Mouse (Mus musculus) liver, adult (tissue): ENCODE data around the gene Cnst.

ENCODE experiments used
- GATA4 ChIP-seq: IDR thresholded peaks from 2 replicates; pipeline ENCODE4 v1.6.1; 2014; ENCODE audit warnings: mild to moderate bottlenecking, low read length; ENCODE audit not compliant: insufficient replicate concordance

Gene Cnst

GRCm38 (mm10) chr1:179573650-179574206 is 27.6 kb downstream of the Cnst start:
- TF ChIP-seq GATA4, result no peak

- TF ChIP-seq GATA4, result no peak
These were observed 32.5 kb downstream of the Cnst start for GRCm38 (mm10) chr1:179578625-179579024.

GRCm38 (mm10) chr1:179580200-179580599 is 34.0 kb downstream of the Cnst start:
- TF ChIP-seq GATA4, result no peak

- TF ChIP-seq GATA4, result no peak
These were observed 35.3 kb downstream of the Cnst start for GRCm38 (mm10) chr1:179581422-179581821.

DNA sequence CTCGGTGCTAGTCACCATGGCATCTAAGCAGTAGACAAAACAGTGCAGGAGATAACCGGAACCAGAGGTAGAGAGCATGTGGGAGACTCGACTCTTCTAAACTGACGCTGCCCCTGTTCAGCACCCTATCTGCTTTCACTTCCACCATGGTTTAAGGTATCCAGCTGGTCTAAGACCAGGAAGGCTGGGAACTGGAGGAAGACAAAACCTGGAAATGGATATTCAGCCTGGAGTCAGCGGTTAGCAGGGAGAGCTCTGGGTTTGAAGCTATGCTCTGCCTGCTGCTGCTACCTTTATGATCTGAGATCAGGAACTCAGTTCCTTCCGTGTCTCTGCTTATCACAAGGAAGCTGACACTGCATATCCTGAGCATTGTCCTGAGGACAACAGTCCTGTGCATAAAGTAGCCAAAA is 35.9 kb downstream of the Cnst start:
- peak; percentile 79; the same call in 1 of the 2 replicates for TF ChIP-seq GATA4

- no peak for TF ChIP-seq GATA4
These were observed 36.9 kb downstream of the Cnst start for GRCm38 (mm10) chr1:179583090-179583489.

GRCm38 (mm10) chr1:179584220-179584619 is 38.0 kb downstream of the Cnst start:
- no peak for TF ChIP-seq GATA4

DNA sequence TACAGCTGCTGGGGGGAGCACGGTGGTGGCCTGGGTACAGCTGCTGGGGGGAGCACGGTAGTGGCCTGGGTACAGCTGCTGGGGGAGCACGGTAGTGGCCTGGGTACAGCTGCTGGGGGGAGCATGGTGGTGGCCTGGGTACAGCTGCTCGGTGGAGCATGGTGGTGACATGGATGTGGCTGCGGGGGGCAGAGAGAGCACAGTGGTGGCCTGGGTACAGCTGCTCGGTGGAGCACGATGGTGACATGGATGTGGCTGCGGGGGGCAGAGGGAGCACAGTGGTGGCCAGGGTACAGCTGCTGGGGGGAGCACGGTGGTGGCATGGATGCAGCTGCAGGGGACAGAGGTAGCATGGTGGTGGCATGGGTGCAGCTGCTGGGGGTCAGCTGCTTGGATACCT is 39.5 kb downstream of the Cnst start:
- TF ChIP-seq GATA4, result no peak

- TF ChIP-seq GATA4, result no peak
These were observed 40.4 kb downstream of the Cnst start for GRCm38 (mm10) chr1:179586430-179587095.

GRCm38 (mm10) chr1:179588230-179588629 is 42.1 kb downstream of the Cnst start:
- no peak for TF ChIP-seq GATA4

DNA sequence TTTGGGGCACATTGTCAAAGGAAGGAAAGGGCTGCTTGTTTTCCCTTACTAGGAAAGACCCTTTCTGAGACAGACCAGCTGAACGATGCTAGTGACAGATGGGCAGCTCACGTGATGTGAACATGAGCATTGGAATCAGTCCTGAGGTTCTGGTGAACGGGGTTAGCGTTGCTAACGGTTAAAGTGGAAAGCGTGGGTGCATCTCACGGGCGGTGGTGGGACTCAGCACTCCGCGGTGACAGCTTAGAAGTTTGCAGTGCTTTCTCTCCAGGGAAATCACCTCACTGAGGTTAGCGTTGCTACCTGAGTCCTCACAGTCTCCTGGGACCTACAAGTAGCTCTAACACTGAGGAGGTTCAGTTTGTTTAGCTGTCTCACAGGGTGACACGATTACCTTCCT is 45.5 kb downstream of the Cnst start:
- TF ChIP-seq GATA4, result no peak

GRCm38 (mm10) chr1:179592143-179592542 is 46.0 kb downstream of the Cnst start:
- TF ChIP-seq GATA4, result no peak

DNA sequence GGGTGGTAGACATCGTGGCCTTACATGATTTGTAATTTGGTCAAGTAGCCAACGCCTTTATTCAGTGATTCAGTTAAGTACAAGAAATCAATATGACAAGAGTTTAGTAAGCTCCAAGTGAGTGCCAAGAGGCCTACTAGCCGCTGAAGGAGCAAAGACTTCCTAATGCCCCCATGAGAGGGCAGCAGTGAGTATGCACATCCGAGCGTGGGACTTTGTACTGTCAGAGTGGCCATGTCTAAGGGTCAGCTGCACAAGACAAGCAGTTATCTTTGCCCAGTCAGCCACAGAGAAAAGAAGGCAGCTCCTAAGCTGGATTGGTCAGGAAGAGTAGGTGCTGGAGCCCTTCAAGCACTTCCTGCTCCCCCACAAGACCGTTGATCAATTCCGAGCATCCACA is 46.8 kb downstream of the Cnst start:
- no peak for TF ChIP-seq GATA4

- no peak for TF ChIP-seq GATA4
These were observed 52.2 kb downstream of the Cnst start for GRCm38 (mm10) chr1:179598386-179598785.

GRCm38 (mm10) chr1:179604526-179604925 is 58.4 kb downstream of the Cnst start:
- TF ChIP-seq GATA4, result no peak

DNA sequence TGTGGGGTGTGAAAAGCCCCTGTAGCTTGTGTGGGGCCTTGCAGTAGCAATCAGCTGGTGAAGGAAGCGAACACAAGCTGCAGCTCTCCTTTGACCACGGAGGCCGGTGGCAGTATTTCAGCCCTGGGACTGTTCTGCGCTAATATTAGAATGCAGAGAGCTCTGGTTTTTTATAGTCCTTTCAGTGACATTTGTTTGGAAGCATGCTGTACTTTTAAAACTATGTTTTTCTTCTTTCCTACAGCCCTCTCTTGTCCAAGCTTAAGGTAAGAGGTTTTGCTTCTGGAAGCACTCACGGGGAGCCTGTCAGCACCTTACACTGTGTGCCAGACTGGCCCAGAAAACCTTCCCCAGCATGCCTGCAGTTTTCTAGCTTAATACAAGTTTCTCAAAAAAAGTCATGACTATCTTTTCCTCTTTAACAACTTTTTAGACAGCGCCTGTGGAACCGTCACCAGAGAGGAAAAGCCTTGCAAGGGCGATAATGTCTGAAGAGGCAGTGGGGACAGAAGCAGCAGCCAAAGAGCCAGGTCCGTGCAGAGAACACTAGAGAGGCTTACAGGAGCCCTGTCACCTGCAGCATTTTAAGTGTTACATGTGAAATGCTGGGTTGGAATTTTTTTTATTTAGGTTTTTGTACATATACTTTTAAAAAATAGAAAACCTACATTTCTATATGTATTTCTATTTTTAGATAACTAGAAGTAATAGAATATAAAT is 60.0 kb downstream of the Cnst start:
- no peak for TF ChIP-seq GATA4

GRCm38 (mm10) chr1:179608521-179608920 is 62.4 kb downstream of the Cnst start:
- TF ChIP-seq GATA4, result no peak
